Mouse (Mus musculus): ENCODE data around the gene Gpn2.

Gene Gpn2

DNA sequence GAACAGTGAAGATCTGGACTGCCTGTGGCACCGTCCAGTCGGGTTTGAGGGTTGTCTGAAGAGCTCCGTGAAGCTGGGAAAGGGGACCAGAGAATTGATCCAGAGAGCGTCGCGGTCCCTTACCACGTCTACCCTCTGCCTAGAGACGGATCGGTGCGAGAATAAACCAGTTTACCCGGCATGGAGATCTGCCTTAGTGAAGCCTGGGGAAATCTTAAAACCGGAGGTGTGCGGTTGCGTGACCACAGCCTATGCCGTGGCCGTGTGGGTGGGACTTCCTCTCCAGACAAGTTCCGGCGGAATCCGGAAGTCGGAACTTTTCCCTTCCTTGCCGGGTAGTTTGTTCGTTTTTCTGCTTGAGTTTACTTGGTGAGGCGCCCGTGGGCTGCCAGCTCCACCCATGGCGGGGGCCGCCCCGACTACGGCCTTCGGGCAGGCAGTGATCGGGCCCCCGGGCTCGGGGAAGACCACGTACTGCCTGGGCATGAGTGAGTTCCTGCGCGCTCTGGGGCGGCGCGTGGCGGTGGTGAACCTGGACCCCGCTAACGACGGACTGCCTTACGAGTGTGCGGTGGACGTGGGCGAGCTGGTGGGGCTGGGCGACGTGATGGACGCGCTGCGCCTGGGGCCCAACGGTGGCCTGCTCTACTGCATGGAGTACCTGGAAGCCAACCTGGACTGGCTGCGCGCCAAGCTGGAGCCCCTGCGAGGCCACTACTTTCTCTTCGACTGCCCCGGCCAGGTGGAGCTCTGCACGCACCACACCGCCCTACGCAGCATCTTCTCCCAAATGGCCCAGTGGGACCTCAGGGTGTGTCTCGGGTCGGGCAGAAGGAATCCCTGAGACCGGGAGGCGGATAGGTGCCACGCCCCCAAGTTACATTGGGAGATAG is at the start of gene Gpn2:
TSS of gene Gpn2 (plus strand) at position 304 of the 893 bp plus-strand sequence.
- DNase-seq, result peak; percentile 84 to 87

DNA sequence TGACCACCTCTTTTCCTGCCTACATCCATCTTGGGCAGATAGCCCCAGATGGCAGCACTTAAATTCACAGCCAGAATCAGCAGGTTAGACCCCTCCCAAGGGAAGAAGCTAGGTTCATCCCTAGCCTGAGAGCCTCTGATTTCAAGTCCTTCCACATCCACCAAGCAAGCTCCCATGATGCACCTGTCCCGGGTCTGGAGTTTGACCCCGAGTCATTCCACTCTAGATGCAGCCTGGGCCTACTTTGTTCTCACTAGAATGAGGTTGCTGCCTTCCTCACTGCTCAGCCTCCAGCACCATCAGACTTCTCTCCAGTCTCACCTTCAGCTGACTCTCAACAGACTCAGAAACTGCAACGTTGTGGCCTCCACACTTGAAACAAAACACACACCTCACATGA is 48.1 kb upstream of the Gpn2 start:
- no peak for DNase-seq

DNA sequence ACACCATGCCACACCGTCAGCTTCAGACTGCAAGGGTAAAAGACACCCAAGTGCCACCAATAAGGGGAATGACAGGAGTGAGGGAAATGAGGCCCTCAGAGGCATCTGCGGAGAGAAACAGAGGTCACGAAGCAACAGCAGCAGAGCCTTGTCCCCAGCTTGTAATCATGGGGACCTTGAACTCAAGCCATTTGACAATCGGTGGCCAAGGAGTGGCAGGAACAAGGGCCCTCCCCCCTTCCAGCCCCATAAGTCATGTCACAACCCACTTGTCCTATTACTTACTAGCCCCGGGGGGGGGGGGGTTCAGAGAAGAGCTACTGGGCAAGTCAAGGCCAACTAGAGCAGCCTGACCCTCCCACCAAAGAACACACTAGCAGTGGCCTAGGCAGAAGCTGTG is 47.5 kb upstream of the Gpn2 start:
- no peak for DNase-seq

DNA sequence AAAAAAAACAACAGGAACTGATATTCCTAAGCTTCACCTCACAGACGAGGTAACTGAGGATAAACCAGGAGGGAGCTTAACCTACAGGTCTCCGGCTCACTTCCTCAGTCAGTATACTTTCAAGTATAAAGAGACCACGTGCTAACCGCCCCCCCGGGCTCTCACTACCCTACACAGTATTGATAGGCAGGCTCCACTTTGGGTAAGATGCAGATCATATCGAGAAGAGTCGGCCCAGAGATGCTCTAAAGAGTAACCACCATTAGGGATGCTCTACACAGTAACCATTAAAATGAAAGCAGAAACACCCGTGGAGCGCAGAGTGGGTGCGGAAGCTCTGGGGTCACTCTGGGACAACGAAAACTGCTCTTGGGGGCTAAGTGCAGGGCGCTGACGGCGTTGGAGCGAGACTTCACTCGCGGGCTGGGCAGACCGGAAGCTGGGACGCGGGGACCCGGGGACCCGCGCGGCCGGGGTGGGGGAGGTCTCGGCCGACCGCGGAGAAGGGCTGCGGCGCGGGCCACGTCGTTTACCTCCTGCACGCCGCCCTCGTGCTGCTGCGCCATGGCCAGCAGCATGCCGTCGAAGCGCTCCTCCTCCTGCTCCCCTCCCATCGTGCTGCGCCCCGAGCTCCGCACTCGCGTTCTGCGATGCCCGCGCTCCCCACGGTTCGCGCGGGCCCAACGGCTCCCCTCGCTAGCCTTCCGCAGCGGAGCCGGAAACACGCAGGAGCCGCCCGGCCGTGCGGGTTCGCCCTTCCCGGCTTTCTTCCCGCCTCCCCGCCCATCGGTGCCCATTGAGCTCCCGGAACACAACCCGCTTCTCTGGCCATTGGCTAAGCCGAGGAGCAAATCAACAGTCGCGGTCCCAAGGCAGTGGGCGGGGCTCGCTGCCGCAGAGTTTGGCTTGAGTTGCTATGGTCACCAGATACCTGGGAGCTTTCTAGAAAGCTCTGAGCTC is 38.6 kb upstream of the Gpn2 start, which contains the start of gene Nudc:
TSS of gene Nudc (minus strand) at position 725 of the 960 bp plus-strand sequence.
- DNase-seq, result peak; percentile 96 to 97

DNA sequence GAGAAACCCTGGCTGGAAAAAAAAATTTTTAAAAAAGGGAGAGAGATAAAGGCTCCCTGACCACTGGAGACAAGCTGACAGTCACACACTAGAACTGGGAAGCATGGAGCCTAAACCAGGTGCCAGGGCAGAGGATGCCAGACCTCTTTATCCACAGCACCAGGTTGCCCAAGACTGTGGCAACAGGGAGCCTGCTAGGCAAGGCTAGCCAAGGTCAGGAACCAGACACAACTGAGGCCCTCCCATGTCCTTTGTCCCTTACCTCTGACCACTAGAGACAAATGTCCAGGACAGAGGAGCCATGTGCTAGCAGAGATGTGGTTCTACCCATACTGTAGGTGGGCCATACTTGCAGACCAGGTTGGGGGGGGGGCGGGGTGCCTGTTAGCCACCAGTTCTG is 32.1 kb upstream of the Gpn2 start:
- no peak for DNase-seq

DNA sequence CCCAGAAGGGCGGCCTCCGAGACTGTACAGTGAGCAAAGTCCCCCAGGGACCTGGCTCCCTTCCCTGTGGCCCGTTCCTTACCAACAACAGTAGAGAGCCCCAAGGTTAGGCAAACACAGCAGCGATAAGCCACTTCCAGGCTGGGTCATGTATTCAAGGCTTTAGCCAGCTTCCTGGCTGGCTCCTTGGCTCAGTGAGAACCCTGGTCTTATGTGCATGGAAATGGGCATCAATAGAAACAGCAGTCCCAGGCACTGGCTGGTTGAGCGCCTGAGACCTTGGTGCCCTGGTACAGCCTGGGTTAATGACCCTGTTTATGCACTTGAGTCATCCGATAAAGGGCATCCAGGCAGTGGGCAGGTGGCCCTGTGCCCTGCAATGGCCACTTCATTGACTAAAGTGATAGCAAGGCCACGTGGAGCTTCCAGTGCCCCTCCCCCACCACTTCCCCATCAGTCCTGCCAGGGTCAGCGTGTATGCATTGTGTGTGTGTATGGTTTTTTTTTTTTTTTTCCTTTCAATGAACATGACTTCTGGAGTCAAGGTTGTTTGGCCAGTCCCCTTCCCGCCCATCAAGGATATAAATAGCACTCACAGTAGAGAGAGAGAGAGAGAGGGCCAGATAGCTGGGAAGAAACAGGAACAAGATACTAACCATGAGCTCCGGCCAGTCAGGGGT is 31.3 kb upstream of the Gpn2 start, which contains the start of gene Nr0b2:
TSS of gene Nr0b2 (plus strand) at position 609 of the 680 bp plus-strand sequence.
- DNase-seq, result no peak

DNA sequence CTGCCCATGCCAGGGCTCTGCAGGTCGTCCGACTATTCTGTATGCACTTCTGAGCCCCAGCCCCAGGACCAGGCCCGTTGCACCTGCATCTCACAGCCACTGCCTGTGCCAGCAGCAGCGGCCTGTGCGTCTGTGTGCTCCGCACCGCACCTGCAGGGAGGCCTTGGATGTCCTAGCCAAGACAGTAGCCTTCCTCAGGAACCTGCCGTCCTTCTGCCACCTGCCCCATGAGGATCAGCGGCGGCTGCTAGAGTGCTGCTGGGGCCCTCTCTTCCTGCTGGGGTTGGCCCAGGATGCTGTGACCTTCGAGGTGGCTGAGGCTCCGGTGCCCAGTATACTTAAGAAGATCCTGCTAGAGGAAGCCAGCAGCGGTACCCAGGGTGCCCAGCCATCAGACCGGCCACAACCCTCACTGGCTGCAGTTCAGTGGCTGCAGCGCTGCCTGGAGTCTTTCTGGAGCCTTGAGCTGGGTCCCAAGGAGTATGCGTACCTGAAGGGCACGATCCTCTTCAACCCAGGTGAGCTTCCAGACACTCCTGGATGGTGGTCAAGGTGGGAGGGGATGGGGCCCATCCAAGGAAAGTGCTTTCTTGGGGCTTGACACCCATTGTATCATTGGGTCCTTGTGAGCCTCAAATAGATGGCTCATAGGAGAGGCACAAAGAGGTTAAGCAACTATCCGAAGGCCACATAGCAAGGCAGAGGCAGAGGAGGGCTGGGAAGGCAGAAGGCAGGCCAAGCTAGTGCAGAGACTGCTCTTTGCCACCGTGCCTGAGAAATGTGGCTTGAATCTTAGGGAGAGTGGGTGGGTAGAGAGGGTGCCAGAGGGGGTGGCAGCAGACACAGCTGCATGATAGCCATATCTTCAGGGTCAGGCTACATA is 30.5 kb upstream of the Gpn2 start:
- no peak for DNase-seq

DNA sequence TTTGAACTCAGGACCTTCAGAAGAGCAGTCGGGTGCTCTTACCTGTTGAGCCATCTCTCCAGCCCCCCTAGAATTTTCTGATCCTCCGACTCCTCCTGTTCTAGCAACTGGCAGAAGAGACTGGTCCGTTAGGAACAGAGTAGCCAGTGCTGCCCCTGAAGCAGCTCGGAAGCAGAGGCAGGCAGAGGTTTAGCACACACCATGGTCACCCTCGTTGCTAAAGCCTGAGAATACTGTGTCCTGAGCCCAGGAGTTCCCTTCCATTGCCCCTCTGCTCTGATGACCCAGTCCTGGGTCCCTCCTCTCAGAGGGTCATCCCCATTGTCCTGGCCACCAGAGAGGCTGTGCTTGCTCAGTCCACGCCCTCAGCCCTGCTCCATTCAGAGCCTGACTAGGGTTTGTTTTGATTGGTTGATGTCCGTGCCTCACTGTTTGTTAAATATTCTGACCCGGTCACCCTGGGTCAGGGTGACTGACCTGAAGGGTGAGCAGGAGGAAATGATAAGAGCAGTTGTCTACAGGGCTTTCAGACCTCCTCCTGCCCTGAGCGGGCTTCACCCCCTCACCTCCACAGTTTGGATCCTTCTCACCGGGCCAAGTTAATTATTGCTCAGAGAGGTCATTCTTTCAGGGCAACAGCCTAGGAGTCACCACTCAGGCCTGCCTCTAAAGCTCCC is 27.0 kb upstream of the Gpn2 start:
- DNase-seq, result no peak

DNA sequence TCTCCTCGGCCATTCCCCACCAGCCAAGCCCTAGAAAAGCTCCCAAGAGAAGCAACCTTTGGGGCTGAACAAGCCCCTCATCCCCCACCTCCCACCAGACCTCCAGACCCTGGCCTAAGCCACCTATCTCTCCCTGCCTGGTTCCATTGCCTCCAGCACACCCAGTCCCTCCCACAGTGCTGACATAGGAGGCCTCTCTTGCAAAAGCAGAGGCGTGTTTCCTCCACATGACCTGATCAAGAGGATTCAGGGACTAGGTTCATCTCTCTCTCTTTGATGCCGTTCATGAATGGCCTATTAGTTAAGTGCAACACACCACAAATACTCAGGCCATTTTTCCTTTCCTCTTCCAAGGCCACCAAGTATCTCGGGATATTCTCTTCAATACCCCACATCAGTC is 24.3 kb upstream of the Gpn2 start:
- DNase-seq, result no peak

DNA sequence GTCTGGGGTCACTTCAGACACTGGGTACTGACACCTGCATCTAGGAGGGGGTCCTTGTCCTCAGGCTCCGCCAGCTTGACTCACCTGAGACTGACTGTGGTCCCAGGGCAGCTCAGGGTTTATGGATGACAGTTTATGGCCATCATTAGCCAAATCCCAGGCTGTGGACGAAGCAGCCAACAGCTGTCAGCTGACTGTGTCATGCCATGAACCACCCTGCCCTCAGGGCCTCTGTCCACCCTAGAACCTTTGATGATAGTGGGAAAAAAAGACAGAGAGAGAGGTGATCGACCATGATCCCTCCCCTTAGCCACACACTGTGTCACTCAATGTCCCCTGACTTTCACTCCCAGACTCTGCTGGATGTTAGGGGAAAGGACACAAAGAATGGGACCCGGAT is 22.5 kb upstream of the Gpn2 start:
- no peak for DNase-seq

DNA sequence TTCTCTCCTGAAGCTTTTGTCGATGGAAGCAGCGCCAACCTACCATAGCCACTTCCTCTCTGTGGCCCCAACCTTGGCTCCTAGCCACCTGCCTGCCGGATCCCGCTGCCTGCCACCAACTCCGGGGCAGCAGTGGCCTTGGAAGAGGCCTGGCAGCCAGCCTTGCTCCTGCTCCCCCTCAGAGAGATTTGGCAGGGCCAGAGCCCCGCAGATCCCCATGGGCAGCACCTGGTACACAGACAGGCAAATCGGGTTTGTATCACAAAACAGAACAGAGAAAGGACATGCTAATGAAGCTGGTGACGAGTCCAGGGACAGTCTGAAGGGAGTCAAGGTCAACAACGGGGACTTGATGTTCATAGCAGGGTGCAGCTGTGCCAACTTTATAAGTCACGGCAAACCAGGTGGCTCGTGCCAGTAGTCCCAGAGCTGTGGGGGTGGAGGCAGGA is 21.0 kb upstream of the Gpn2 start:
- DNase-seq, result no peak

DNA sequence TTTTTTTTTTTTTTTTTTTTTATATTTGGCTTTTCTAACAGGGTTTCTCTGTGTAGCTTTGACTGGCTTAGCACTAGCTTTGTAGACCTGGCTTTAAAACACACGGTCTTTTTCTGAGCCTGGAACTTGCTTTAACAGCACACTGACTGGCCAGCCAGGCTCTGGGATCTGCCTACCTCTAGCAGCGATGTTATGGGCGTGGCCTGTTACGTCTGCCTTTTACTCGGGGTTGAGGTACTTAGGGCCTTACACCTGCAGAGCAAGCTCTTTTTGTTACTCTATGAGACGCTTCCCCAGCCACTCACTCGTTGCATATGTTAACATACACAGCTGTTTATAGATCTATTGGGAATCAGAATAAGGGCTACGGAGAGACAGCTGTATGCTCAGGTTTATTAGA is 16.9 kb upstream of the Gpn2 start:
- no peak for DNase-seq

DNA sequence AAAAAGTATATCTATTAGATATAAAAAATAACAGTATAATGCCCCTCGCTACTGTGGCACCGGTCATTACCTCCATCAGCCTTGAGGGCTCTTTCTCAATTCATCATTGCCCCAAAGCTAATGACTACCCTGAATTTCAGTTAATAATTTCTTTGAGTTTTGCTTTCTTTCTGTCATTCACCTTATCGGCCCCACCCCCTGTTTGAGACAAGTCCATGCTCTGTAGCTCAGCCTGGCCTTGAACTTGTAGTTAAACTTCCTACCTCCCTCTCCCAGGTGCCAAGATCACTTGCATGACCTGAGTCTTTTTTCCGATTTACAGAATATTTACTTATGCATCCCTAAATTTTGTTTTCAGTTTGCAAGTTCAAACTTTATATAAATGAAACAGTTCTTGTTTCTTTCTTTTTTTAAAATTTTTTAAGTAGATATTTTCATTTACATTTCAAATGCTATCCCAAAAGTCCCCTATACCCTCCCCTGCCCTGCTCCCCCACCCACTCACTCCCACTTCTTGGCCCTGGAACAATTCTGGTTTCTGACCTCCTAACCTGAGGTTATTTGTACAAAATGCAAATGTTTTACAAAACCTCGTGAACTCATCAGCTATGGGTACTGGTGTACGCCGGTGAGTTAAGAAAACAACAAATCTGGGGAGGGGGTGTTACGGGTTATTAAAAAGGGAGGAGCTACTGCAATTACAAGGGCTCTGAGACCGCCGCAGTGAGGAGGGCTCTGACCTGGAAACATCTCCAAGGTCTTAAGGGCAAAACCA is 14.7 kb upstream of the Gpn2 start:
- no peak for DNase-seq

DNA sequence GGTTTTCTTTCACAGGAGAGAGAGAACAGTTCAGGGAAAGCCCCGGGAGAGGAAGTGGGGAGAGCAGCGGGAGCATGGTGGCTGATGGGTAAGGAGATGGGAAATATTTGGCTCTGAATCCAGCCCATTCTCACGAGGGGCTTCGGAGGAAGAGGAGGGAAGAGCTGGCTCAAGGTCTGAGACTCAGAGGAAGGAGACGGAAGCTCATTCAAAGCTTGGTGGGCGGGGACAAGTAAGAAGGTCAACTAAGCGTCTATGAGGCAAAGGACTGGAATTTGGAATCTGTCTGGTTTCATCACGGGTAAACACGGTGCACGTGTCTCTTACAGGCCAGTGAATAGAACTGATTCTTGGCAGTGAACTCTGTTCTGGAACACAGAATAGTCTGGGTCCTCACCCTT is 14.1 kb upstream of the Gpn2 start:
- DNase-seq, result no peak

DNA sequence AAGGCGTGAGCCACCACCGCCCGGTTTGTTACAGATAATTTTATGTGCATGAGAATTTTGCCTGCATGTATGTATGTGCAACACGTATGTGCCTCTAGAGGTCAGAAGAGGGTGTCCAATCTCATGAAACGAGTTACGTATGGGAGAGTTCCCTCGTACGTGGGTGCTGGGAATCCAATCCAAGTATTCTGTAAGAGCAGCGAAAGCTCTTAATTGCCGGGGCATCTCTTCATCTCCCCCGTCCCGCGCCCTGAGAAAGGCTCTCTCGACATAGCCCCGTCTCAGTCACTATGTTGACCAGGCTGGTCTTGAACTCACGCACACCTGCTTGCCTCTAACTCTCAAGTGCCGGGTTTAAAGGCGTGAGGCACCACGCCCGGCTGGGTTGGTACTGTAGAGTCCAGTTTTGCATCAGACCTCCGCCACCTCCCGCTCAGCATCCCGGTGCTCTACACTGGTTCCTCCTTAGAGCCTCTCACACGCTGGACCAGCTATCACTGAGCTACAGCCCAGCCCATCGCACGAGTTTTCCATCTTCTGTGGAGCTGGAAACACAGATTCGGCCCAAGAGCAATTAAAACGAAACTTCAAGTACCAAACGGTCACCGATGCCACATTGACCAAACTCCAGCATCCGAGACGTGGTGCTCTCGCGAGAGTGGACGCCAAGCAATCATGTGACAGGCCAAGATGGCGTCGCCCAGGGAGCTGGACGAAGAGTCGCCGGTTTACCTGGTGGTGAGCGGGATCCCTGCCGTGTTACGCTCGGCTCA is 9.9 kb upstream of the Gpn2 start, which contains the start of gene Gpatch3:
TSS of gene Gpatch3 (plus strand) at position 676 of the 773 bp plus-strand sequence.
- DNase-seq, result peak; percentile 93 to 94

DNA sequence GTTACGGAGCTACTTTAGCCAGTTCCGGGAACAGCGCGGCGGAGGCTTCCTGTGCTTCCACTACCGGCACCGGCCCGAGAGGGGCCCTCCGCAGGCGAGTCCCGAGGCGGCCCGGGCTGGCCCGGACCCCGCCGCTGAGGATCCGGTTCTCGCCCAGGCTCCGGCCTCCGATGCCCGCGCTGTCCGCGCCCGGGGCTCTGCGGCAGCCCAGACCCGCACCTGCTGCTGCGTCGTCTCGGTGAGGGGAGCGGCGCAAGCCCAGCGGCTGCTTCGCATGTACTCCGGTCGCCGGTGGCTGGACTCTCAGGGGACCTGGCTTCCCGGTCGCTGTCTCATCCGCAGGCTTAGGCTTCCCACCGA is 9.3 kb upstream of the Gpn2 start:
- DNase-seq, result no peak

DNA sequence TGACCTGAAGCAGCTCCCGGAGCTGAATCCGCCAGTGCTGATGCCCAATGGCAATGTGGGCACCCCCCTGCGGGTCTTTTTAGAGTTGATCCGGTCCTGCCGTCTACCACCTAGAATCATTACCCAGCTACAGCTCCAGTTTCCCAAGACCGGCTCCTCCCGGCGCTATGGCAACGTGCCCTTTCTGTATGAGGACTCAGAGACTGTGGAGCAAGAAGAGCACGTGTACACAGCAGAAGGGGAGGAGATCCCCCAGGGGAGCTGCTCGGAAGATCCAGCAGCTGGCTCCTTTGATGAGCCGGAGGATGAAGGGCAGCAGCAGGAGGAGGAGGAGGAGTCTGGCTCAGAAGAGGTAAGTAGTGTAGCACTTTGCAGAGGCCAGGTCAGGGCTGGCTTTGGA is 6.2 kb upstream of the Gpn2 start:
- no peak for DNase-seq

DNA sequence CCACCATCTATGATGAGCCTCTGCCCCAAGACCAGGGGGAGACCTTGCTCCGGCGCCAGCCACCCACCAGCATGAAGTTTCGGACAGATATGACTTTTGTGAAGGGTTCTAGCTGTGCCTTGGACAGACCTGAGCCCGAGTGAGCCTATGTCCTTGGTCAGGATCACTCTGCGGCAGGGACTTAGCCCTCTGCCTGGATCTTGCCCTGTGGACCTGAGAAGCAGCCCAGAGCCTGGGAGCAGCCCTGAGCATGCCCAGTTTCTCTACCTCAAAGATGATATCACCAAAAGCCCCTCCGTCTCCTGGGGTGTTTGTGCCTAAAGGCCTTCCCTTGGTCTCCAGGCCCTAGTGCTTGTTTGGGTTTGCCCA is 488 bp upstream of the Gpn2 start:
- DNase-seq, result no peak

DNA sequence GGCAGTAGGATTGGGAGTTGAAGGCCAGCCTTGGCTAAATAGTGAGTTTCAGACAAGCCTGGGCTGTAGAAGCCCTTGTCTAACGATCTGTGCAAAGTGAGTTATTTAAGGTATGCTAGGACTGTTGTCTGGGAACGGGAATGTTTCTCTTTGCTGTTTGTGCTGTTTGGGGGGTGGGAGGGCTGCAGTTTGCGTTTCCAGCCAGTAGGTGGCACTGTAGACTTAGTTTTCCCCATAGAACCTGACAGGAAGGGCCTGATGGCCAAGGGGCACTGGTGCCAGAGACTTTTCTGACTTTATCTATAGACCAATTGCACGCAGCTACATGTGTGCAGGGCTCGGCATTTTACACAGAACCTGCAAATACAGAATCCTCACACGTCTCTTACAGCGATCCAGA is 8.4 kb downstream of the Gpn2 start:
- DNase-seq, result peak; percentile 78 to 84

DNA sequence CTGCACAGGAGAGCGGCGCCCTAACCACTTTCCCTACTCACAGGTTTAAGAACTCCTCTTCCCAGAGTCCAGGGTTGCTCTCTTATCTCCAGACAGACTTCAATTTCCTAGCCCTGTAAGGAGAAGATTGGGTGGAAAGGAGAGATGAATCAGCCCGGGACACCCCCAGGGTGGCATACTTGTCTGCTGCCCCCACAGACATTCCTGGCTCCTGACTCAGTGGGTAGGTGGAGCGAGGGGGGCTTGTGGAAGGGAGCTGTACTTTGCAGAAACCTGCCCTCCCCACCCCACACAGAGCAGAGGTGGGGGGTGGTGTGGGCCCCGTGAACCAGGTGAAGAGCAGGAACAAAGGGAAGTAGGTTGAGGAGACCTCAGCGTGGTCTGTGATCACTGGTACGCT is 11.4 kb downstream of the Gpn2 start:
- DNase-seq, result peak in 1 of 2 experiments; percentile 23

Data from lung, postnatal 4 days (tissue).